Mouse (Mus musculus) adrenal gland, postnatal 25 days (tissue): Measurements from ENCODE around the gene Pjvk. TPM values are rescaled to one million over a fixed set of nuclear protein-coding genes. Genes with fewer than 3 reads are reported as not detected.

ENCODE experiments used
- total RNA-seq: library from RNA; stranded (reverse); gene quantifications from 2 replicates; pipeline ENCODE4 v1.2.3, GENCODE M21; 2021

Gene Pjvk
- total RNA-seq, 1 experiment from 2014 or later = not detected

Other genes with a start within 250 kb of the Pjvk start
- gene Osbpl6, start 242.0 kb upstream of the Pjvk start, total RNA-seq = 23.9 and 31.9 TPM in 2 replicates
- gene Prkra, start 461 bp upstream of the Pjvk start, total RNA-seq = 24.8 and 39.6 TPM in 2 replicates
- 17.7 and 22.8 TPM in 2 replicates for gene Fkbp7, start 24.6 kb downstream of the Pjvk start, total RNA-seq
- gene Plekha3, start 26.8 kb downstream of the Pjvk start, total RNA-seq = 53.4 and 55.2 TPM in 2 replicates